Mouse (Mus musculus) hindbrain, embryonic 13.5 days (tissue): ENCODE results near the gene Serpina1e. TPM values are rescaled to one million over a fixed set of nuclear protein-coding genes. Genes with fewer than 3 reads are reported as not detected.
"Not testable (repeated sequence)": the region's sequence is repeated elsewhere in the genome, so short reads cannot be mapped to it uniquely, and the experiment has no call there.

ENCODE experiments used
- ATAC-seq: fragments of 200-750 bp; cut with Nextera tagmentation; 2 replicates; pipeline ENCODE4 v1.8.0; 2017; ENCODE audit warnings: moderate TSS enrichment; ENCODE audit not compliant: low FRiP score
- H3K27ac ChIP-seq: fragments of 300-500 bp; sonication (generic); 2 replicates; pipeline ENCODE4 v1.5.1; 2015; ENCODE audit warnings: inconsistent platforms, mild to moderate bottlenecking, moderate library complexity
- H3K27me3 ChIP-seq: fragments of 300-500 bp; sonication (generic); 2 replicates; pipeline ENCODE4 v1.6.1; 2015; ENCODE audit warnings: mild to moderate bottlenecking, inconsistent platforms
- H3K36me3 ChIP-seq: fragments of 300-500 bp; sonication (generic); 2 replicates; pipeline ENCODE4 v1.6.1; 2015; ENCODE audit warnings: mild to moderate bottlenecking, inconsistent platforms
- H3K4me1 ChIP-seq: fragments of 300-500 bp; sonication (generic); replicated peaks from 2 replicates; pipeline ENCODE4 v1.6.1; 2015; ENCODE audit warnings: inconsistent platforms
- H3K4me2 ChIP-seq: fragments of 300-500 bp; sonication (generic); 2 replicates; pipeline ENCODE4 v1.6.1; 2015; ENCODE audit warnings: inconsistent platforms, mild to moderate bottlenecking, moderate library complexity
- H3K4me3 ChIP-seq: fragments of 300-500 bp; sonication (generic); 2 replicates; pipeline ENCODE4 v1.5.1; 2015; ENCODE audit warnings: mild to moderate bottlenecking, inconsistent platforms
- H3K9ac ChIP-seq: fragments of 300-500 bp; sonication (generic); 2 replicates; pipeline ENCODE4 v1.6.1; 2015; ENCODE audit warnings: mild to moderate bottlenecking, inconsistent platforms
- H3K9me3 ChIP-seq: fragments of 300-500 bp; sonication (generic); 2 replicates; pipeline ENCODE4 v1.6.1; 2016; ENCODE audit warnings: inconsistent platforms
- WGBS: fragments of 180-500 bp; shearing (Covaris S2); methylation state at CpG from one replicate; pipeline ENCODE4 v1.1.7; 2015; 5-methylcytosine and 5-hydroxymethylcytosine counted together
- polyA plus RNA-seq: library from polyadenylated mRNA; unstranded; fragments of >200 nt; fragmentation: Nextera tagmentation; extraction: Ambion mirVana; gene quantifications from 2 replicates; pipeline ENCODE4 v1.2.1, GENCODE M21; 2015

Serpina1e gene
- polyA plus RNA-seq, 1 experiment from 2014 or later, result not detected

- 87% methylated on average over 2 of the region's 2 CpGs for WGBS
- H3K9me3 ChIP-seq, result 0 out of 2 replicates have a peak, but pooled peaks cover 11% of the 10 kb centered on the region
- H3K4me1 ChIP-seq, H3K36me3 ChIP-seq, H3K9ac ChIP-seq, H3K27ac ChIP-seq, H3K27me3 ChIP-seq, ATAC-seq, H3K4me2 ChIP-seq, H3K4me3 ChIP-seq: not testable (repeated sequence)
Observed at GRCm38 (mm10) chr12:103956555-103956954, 2.2 kb downstream of the Serpina1e start.

GRCm38 (mm10) chr12:103952972-103953371 lies 5.8 kb downstream of the Serpina1e start:
- H3K9ac ChIP-seq, H3K4me3 ChIP-seq, H3K9me3 ChIP-seq, H3K4me2 ChIP-seq, H3K36me3 ChIP-seq, ATAC-seq, H3K27me3 ChIP-seq, H3K27ac ChIP-seq, H3K4me1 ChIP-seq: not testable (repeated sequence)
- WGBS, result 97% methylated on average over 3 of the region's 3 CpGs

GRCm38 (mm10) chr12:103946243-103946642 lies 12.5 kb downstream of the Serpina1e start:
- no peak for ATAC-seq
- Histone ChIP-seq H3K27me3 (no peaks in the 10 kb centered on the region), H3K9ac (no peak overlapping the region), H3K4me1 (no peaks in the 10 kb centered on the region), H3K4me2 (no peak overlapping the region), H3K36me3 (no peaks in the 10 kb centered on the region), H3K4me3 (no peak overlapping the region), H3K27ac (no peak overlapping the region), H3K9me3 (peaks cover 6% of the 10 kb centered on the region; the same call in 1 of the 2 replicates)
- 84% methylated on average over 4 of the region's 4 CpGs for WGBS

GRCm38 (mm10) chr12:103909181-103909580 lies 49.6 kb downstream of the Serpina1e start:
- not testable (repeated sequence) for H3K4me3 ChIP-seq, H3K9me3 ChIP-seq, H3K4me2 ChIP-seq, H3K27me3 ChIP-seq, ATAC-seq, H3K36me3 ChIP-seq, H3K4me1 ChIP-seq, H3K27ac ChIP-seq, H3K9ac ChIP-seq
- WGBS, result 94% methylated on average over 12 of the region's 16 CpGs

GRCm38 (mm10) chr12:103907746-103908145 lies 51.0 kb downstream of the Serpina1e start:
- not testable (repeated sequence) for H3K4me1 ChIP-seq, H3K9me3 ChIP-seq, H3K9ac ChIP-seq, H3K4me3 ChIP-seq, H3K4me2 ChIP-seq, H3K36me3 ChIP-seq, H3K27ac ChIP-seq, H3K27me3 ChIP-seq, ATAC-seq
- 64% methylated on average over 1 of the region's 1 CpGs for WGBS

GRCm38 (mm10) chr12:103904837-103905340 lies 53.9 kb downstream of the Serpina1e start, which contains the start of gene Serpina1c:
Gene Serpina1c (minus strand): TSS chr12:103904887.
- not testable (repeated sequence) for ATAC-seq, H3K4me3 ChIP-seq, H3K9me3 ChIP-seq, H3K4me1 ChIP-seq, H3K27ac ChIP-seq, H3K4me2 ChIP-seq, H3K27me3 ChIP-seq, H3K36me3 ChIP-seq, H3K9ac ChIP-seq
- WGBS, result 90% methylated on average over 4 of the region's 4 CpGs

- not testable (repeated sequence) for H3K4me2 ChIP-seq, H3K9me3 ChIP-seq, H3K4me1 ChIP-seq, H3K27me3 ChIP-seq, H3K36me3 ChIP-seq, ATAC-seq, H3K27ac ChIP-seq, H3K4me3 ChIP-seq, H3K9ac ChIP-seq
- 91% methylated on average over 3 of the region's 3 CpGs for WGBS
Observed at GRCm38 (mm10) chr12:103901929-103902328, 56.8 kb downstream of the Serpina1e start.

Other genes starting within 250 kb of the Serpina1e start
- not detected in 2 replicates for gene Serpina1d, start 185.4 kb downstream of the Serpina1e start, polyA plus RNA-seq
- 0.89 TPM in 1 of 2 replicates, not detected in the other for gene Serpina1b, start 128.6 kb downstream of the Serpina1e start, polyA plus RNA-seq
- 0.31 TPM in 1 of 2 replicates, not detected in the other for gene Serpina1a, start 95.4 kb downstream of the Serpina1e start, polyA plus RNA-seq
- gene Serpina1c, start 54.1 kb downstream of the Serpina1e start, polyA plus RNA-seq, result 0.18 TPM in 1 of 2 replicates, not detected in the other
- not detected in 2 replicates for gene Serpina11, start 31.0 kb upstream of the Serpina1e start, polyA plus RNA-seq
- gene Serpina9, start 54.8 kb upstream of the Serpina1e start, polyA plus RNA-seq, result not detected in 2 replicates
- gene Serpina12, start 85.5 kb upstream of the Serpina1e start, polyA plus RNA-seq, result not detected in 2 replicates
- not detected in 2 replicates for gene Serpina5, start 142.1 kb upstream of the Serpina1e start, polyA plus RNA-seq
- gene Serpina3a, start 153.7 kb upstream of the Serpina1e start, polyA plus RNA-seq, result not detected in 2 replicates
- gene Serpina3b, start 169.0 kb upstream of the Serpina1e start, polyA plus RNA-seq, result not detected in 2 replicates
- gene Serpina3c, start 194.9 kb upstream of the Serpina1e start, polyA plus RNA-seq, result not detected in 2 replicates